Mouse (Mus musculus) adrenal gland, postnatal 4 days (tissue): ENCODE measurements around the gene Ctsw. TPM values are rescaled to one million over a fixed set of nuclear protein-coding genes. Genes with fewer than 3 reads are reported as not detected.

Source experiments
- DNase-seq, 2 experiments: peaks; one replicate each; pipeline ENCODE4 v3.0.0; 2021 to 2022; ENCODE audit warnings: low spot score in 2 of 2, mixed read lengths in 2 of 2
- total RNA-seq, 2 experiments: library from RNA; stranded (reverse); gene quantifications; 2 replicates each; pipeline ENCODE4 v1.2.3; 2021

Ctsw gene
- total RNA-seq, 2 experiments from 2014 or later = 0.67 to 1.3 TPM

GRCm38 (mm10) chr19:5488878-5489571, 20.7 kb upstream of the Ctsw start:
- DNase-seq = peak; percentile 89 to 94

- peak; percentile 92 to 96 for DNase-seq
Measured at GRCm38 (mm10) chr19:5487768-5488550, 19.7 kb upstream of the Ctsw start, which contains the start of gene Mus81. Gene Mus81 (minus strand): TSS chr19:5488402.

GRCm38 (mm10) chr19:5486771-5487170, 18.5 kb upstream of the Ctsw start:
- no peak for DNase-seq

GRCm38 (mm10) chr19:5486286-5486685, 18.0 kb upstream of the Ctsw start:
- no peak for DNase-seq

- DNase-seq = no peak
Measured at GRCm38 (mm10) chr19:5485821-5486220, 17.5 kb upstream of the Ctsw start.

GRCm38 (mm10) chr19:5485371-5485770, 17.1 kb upstream of the Ctsw start:
- DNase-seq = no peak

- DNase-seq = no peak
Measured at GRCm38 (mm10) chr19:5484496-5484895, 16.2 kb upstream of the Ctsw start.

DNA sequence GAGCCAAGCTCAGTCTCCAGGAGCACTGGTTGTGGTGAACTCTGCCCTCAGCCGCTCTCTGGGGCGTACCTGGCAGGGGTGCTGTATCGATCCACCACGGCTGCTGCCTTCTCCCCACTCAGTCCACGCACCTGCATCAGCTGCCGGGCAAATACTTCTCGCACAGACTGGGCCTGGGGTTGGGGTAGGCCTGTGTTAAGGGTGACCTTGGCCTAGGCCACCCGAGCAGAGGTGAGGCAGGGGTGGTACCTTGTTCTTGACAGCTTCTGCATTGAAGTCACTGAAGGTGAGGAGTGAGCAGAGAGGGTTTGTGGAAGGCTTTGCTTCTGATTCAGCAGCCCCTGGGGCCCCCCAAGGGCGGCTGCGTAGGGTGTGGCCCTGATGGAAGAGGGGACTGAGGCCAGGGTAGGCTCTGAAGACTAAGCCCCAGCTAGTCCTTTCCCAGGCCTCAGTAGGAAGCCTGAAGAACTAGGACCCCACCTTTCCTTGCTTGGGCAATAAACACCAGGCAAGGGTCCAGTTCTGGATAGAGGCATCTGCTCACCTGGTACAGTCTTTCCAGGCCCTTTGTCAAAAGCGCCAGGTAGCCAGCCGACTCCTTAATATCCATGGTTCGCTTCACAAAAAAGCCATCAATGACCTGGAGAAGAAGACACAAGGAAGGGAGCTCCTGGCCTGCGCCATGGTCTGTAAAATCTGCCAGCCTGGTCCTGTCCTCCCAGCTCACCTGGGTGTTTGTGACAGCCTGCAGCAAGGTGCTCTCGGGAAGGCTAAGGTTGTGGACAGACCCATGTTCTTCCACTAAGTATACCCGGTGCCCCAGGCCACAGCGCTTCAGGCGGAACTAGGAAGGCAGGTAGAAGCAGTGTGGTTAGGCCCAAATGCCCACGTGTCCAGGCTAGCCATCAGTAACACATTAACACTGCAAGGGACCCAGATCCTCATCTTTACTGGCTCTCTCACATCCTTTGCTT, 15.4 kb upstream of the Ctsw start:
- DNase-seq = no peak

GRCm38 (mm10) chr19:5481398-5481797, 13.1 kb upstream of the Ctsw start:
- DNase-seq = no peak

DNA sequence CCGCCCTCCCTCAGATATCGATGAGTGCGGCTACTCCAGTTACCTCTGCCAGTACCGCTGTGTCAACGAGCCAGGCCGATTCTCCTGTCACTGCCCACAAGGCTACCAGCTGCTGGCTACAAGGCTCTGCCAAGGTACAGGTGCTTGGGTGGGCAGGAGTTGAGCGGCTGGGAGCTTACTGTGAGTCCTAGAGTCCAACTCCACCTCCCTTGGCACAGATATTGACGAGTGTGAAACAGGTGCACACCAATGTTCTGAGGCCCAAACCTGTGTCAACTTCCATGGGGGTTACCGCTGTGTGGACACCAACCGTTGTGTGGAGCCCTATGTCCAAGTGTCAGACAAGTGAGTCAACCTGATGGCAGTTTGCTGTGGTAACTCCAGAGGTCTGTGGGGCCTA, 11.7 kb upstream of the Ctsw start:
- DNase-seq = no peak

DNA sequence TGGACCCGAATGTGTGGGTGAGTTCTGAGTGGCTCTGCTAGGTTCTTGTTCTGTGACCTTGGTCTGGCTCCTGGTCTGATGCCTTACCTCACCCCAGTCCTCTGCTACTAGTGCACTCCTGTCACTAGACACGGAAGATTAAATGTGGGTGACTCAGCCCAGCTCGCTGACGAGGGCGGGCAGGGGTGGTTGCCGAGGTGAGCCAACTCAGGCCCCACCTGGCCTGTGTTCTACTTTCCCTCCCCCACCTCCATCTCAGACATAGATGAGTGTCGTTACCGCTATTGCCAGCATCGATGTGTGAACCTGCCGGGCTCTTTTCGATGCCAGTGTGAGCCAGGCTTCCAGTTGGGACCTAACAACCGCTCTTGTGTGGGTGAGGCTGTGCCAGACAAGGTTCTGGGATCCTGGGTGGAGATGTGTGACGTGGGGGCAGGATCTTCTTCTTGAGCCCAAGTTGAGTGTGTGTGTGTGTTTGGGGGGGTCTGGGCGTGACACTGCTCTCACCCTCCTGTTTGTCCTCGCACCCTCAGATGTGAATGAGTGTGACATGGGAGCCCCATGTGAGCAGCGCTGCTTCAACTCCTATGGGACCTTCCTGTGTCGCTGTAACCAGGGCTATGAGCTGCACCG, 9.5 kb upstream of the Ctsw start:
- DNase-seq = no peak

DNA sequence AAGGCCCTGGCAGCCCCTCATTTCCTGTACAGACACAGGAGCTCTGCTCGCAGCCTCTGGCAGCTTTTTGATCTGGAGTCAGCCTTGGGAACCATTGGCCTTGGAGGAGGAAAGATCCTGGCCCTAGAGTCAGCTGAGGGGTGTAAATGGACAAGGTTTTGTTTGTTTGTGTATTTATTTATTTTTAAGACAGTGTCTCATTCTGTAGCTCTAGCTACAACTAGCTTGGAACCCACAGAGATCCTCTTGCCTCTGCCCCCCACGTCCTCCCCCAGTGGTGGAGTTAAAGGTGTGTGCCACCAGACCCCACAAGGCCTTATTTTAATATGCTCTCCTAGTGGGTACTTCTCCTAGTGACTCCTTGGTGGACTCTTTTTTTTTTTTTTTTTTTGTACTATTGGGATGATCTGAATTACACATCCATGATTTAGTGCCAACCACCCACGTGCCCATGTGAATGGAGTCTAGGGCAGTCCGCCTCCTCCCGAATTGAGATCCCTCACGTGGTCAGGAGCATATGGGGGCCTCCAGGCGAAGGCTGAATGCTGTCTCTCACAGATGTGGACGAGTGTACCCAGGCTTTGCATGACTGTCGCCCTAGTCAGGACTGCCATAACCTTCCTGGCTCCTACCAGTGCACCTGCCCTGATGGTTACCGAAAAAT, 8.8 kb upstream of the Ctsw start:
- DNase-seq = no peak

GRCm38 (mm10) chr19:5475069-5475714, 6.9 kb upstream of the Ctsw start:
- no peak for DNase-seq

- DNase-seq = no peak
Measured at GRCm38 (mm10) chr19:5474281-5475068, 6.2 kb upstream of the Ctsw start.

GRCm38 (mm10) chr19:5473720-5474119, 5.4 kb upstream of the Ctsw start, which contains the start of gene Efemp2:
Gene Efemp2 (plus strand): TSS chr19:5473954.
- peak; percentile 43 to 73 for DNase-seq

- no peak for DNase-seq
Measured at GRCm38 (mm10) chr19:5472857-5473256, 4.5 kb upstream of the Ctsw start.

DNA sequence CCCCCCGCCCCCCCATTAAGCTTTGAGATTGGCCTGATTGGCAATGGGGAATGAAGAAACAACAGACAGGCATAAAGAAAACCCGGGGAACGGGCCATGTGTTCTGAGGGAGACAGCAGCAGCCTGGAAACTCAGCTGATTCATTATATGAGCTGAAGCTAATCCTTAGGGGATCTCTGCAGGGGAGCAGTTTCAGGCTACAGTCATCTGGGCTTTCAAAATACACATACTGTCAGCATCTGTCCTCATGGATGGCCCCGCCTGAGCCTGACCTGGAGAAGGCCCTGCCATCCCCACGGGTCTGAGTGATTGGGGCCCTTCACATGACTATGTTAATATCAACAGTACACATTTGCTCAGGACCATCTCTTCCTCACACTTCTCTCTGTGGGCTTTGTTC, 3.5 kb upstream of the Ctsw start:
- DNase-seq = no peak

DNA sequence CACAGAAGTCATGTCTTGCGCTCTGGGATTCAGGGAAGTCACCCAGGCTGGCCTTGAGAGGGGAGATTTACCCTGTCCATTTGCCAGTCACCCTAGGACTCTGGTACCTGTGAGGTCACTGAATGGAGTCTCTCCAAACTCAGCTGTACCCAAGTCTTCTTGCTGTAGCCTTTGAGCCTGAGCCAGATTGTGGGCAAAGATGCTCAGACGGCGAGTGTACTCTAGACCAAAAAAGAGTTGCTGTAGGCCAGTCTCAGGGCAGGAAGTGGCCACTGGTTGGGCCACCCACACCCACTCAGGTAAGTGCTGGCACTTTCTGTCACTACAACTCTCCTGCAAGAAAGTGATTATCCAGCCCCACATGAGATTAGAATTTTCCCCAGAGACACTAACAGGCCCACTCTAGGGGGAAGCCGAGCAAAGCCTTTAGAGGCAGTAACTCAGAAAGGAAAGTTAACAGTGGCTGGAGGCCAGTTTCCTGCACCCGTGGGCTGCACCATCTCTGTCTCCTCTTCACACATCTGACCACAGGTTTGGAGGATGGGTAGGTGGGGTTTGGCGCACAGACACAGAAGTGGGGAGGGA, 1.3 kb downstream of the Ctsw start:
- no peak for DNase-seq

- no peak for DNase-seq
Measured at GRCm38 (mm10) chr19:5465037-5465436, 3.3 kb downstream of the Ctsw start.
